Mouse (Mus musculus) brown adipose tissue, adult 24 weeks (tissue): Measurements from ENCODE around the gene Lypd6. TPM values are rescaled to one million over a fixed set of nuclear protein-coding genes. Genes with fewer than 3 reads are reported as not detected.

Source experiments
- H3K27ac ChIP-seq: fragments of 200-500 bp; replicated peaks from 2 replicates; pipeline ENCODE4 v1.5.1; 2012; ENCODE audit warnings: low read depth, mild to moderate bottlenecking, low read length
- H3K4me1 ChIP-seq: fragments of 200-500 bp; 2 replicates; pipeline ENCODE4 v1.6.1; 2012; ENCODE audit warnings: low read length, mixed read lengths; ENCODE audit not compliant: control insufficient read depth, insufficient read depth, insufficient read length
- H3K4me3 ChIP-seq: fragments of 200-500 bp; 2 replicates; pipeline ENCODE4 v1.5.1; 2012; ENCODE audit warnings: low read depth, mild to moderate bottlenecking, low read length, moderate library complexity; ENCODE audit not compliant: insufficient read depth
- polyA plus RNA-seq: library from polyadenylated mRNA; stranded (reverse); fragments of >200 nt; gene quantifications from 2 replicates; pipeline ENCODE4 v1.2.4, GENCODE M21; 2012; ENCODE audit not compliant: missing spikeins, insufficient read depth, insufficient read length

Gene Lypd6
- polyA plus RNA-seq, result not detected in 2 replicates

DNA sequence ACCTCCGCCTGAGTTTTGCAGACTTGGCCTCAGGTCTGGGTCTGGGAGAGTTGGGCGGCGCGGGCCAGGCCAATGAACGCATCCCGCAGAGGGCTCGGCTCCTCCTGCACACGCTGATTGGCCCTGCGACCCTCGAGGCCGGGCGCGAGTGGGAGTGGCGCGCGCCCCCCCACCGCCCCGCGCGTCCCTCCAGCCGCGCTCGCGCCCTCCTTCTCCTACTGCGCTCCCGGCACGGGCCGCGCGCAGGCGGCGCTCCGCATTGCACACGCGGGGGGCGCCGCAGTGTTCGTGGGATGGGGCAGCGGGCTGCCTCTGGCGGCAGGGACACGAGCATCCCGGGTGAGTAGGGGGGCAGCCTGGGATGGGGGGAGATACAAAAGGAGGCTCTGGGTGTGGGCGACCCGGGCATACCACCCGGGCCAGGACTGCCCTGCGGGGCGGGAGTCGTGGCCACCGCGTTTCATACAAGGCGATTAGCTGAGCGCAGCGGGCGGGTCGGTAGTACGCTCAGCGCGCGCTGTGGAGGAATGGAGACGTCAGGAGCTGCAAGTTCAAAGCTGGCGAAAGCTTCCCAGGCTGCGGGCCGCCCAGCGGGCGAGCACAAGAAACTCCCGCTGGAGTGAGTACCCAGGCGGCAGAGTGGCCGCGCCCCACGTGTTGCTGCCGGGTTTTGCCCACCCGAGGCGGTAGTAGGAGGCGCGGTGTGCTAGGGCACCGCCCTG lies at the start of gene Lypd6:
TSS of gene Lypd6 (plus strand) at position 184 of the 722 bp plus-strand sequence.
- Histone ChIP-seq H3K4me3 (peak within 1 kb of the TSS; percentile 51), H3K4me1 (0 out of 2 replicates have a peak, but pooled peaks cover 3% of the 10 kb centered on the region), H3K27ac (no peak within 1 kb of the TSS)

DNA sequence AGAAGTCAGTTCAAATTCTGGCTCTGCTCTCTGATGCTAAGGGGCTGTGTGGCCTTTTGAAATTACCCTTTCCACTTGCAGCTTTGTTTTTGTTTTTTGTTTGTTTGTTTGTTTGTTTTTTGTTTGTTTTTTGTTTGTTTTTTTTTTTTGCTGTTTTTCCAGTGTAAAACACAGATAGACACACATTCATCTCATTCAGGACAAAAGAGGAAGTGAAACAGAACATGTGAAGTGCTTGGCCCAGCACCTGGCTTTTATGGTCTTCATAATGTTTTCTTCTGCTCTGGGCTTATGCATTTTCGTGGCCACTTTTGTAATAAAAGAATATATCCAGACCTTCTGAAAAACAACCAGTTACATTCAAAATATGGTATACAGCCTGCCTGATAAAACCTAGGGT lies 46.8 kb upstream of the Lypd6 start:
- H3K27ac ChIP-seq, result no peak overlapping the region
- H3K4me1 ChIP-seq, result no peaks in the 10 kb centered on the region
- H3K4me3 ChIP-seq, result no peak overlapping the region

DNA sequence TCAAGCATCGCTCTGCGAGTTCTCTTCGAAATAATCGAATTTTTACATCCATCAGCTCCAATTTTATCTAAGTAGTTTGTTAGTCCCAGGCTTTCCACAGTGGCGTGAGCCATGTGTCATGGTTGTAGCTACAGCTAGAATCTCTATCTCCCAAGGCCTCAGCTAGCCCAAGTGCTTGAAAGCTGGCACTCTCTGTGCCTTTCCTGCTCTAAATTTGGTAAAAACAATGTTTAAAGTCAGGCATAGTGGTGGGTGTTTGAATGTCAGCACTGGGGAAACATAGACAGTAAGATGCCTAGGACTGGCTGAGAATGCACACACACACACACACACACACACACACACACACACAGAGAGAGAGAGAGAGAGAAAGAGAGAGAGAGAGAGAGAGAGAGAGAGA lies 40.7 kb upstream of the Lypd6 start:
- no peak overlapping the region for H3K27ac ChIP-seq
- no peaks in the 10 kb centered on the region for H3K4me1 ChIP-seq
- no peak overlapping the region for H3K4me3 ChIP-seq

DNA sequence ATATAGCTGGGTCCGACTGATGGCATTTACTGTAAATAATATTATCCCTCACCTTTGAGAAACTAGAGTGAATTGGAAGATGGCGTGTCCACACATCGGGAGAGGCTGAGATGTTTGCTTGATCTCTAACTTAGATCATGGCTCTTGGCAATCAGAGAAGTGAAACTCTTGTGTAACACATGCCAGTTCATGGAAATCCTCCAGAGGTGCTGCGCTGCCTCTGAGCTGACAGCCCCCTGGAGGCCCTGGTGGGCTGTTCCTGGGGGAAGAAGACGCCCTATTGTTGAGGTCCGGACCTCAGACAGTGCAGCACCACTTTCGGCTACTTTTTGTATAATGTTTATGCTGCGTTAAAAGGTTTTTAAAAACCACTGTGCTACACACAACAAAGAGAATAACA lies 37.3 kb upstream of the Lypd6 start:
- Histone ChIP-seq H3K4me3 (no peak overlapping the region), H3K4me1 (no peaks in the 10 kb centered on the region)

DNA sequence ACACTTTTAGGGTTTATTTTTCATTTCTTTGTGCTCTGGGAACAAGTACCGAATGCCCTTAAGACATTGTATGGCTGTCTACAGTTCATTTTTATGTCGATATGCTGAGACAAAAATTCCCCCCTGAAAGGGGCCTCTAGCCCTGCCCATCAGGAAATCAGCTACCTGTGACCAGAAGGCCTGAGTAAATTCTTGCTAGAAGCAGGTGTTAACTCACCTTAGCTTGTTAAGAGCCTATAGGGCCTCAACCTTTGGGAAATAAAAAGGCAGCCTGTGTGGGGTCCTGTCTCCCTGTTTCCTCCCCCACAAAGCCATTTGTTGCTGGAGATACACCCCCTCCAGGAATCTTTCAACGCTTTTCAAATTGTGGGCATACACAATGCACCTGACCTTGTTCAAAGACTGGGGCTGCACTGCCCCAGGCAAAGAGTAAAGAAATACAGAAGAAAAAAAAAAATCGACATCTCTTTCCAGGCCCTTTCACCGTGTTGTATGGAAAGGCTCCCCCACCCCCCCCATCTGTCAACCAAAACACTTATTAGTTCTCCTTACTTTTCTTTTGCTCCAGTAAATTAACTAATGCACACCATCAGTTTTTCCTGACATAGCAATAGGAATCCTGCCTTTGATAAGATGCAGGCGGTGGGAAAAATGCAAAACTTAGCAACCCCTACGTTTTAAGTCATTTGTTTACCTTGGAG lies 21.9 kb upstream of the Lypd6 start:
- Histone ChIP-seq H3K27ac (no peak overlapping the region), H3K4me1 (no peaks in the 10 kb centered on the region), H3K4me3 (no peak overlapping the region)

More for the DNA sequence above, 37.3 kb upstream of the Lypd6 start:
- no peak overlapping the region for H3K27ac ChIP-seq

DNA sequence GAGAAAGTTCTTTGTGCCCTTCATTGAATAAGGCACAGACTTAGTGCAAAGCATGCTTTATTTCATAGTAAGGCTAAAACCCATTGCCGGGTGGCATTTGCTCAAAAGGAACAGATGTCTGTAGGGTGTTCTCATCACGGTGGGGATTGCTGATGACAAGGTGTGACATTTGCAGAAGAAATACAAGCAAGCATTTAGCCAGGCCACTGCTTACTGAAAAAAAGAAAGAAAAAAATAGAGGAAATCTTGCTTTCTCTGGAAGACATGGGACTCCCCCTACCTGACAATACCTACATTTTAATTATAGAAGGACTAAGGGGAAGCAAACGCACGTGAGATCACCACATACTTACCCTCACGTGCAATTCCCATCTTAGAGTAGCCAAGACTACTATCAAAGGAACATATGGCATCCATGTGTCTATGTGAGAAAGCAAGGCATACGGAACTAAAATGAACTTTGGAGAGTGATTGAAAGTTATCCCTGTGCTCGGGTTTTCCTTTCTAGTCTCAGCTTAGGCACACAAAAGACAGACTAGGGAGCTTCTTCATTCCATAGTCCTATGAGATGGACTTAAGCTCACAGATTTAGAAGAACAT lies 21.3 kb upstream of the Lypd6 start:
- Histone ChIP-seq H3K4me3 (no peak overlapping the region), H3K27ac (no peak overlapping the region), H3K4me1 (no peaks in the 10 kb centered on the region)

DNA sequence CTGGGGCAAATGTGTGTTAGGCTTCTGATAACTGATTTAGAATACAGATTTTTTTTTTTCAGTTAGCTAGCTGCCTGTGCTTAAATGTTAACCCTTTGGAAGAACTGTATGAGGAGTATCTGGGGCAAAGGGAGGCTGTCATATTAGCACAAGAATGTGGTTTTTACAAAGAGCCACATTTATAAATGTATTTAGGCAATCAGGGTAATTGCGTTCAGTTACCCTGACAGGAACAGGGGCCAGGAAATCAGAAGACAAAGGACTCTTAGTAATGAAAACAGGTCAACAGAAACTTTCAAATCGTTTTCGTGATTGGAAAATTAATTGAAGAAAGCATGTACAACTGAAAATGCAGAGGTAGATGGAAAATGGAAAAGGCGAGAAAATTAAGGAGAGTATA lies 20.4 kb upstream of the Lypd6 start:
- no peaks in the 10 kb centered on the region for H3K4me1 ChIP-seq
- H3K27ac ChIP-seq, result no peak overlapping the region
- no peak overlapping the region for H3K4me3 ChIP-seq

DNA sequence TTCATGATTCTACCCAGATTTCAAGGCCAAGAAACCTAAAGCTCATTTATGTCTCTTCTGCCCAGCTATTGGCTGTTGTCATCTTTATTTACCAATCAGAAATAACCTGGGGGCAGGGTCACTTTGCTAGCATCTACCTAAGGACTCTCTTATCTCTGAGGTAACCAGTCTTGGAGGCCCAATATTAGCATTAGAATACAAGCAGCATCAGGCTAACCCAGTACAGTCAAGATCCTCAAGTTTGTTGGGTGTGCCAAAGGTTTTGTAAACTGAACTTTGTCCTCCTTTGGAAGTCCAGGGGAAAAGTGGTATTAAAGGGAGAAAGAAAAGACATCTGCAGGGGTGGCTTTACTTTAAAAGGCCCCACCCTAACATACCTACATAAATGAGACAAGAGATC lies 17.8 kb upstream of the Lypd6 start:
- Histone ChIP-seq H3K4me3 (no peak overlapping the region), H3K27ac (no peak overlapping the region), H3K4me1 (no peaks in the 10 kb centered on the region)

DNA sequence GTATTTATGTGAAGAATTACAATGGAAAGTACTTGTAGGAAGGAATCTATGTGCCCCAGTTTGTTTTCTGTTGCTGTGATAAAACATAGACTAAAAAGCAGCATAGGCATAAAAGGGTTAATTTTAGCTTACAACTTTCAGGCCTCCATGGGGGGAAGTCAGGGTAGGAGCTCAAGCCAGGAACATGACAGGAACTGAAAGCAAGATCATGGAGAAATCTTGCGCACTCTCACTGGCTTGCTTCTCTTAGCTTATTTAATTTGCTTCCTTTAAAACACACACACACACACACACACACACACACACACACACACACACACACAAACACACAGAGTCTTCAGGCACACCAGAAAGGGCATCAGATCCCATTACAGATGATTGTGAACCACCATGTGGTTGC lies 12.3 kb upstream of the Lypd6 start:
- Histone ChIP-seq H3K4me3 (no peak overlapping the region), H3K4me1 (no peaks in the 10 kb centered on the region), H3K27ac (no peak overlapping the region)

DNA sequence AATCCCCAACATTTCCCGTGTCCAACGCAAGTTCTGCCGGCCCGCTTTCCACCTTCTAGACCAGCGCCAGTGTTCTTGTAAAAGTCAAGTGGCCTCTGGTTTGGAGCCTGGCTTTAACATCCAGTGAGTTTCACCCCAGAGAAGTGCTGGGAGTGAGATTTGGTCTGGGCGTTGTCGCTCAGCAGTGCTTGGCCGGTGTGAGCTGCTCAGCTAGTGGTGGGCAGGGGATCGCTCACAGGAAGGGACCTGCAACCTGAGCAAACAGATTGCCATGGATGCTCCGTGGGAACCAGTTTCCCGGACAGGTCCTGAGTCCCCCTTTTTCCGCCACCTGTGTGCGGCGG lies 355 bp upstream of the Lypd6 start:
- 0 out of 2 replicates have a peak, but pooled peaks cover 3% of the 10 kb centered on the region for H3K4me1 ChIP-seq
- H3K27ac ChIP-seq, result no peak overlapping the region
- H3K4me3 ChIP-seq, result peak overlapping the region; percentile 51

DNA sequence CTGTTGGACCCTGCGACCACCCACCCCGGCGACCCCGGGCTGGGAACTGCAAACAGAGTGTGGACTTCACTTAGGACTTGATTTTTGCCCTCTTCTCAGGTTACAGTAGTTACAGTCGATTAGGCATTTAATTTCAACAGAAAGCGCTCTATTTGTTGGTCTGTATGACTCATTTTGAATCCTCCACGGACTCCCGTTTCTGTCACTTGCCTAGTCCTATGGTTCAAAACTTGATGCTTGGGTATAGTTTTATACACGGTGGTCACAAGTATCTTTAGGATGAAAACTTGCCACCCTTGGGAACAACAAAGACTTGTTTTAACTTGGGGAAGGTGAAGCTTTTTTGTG lies 713 bp downstream of the Lypd6 start:
- Histone ChIP-seq H3K4me3 (peak overlapping the region; percentile 51), H3K27ac (no peak overlapping the region), H3K4me1 (0 out of 2 replicates have a peak, but pooled peaks cover 3% of the 10 kb centered on the region)

DNA sequence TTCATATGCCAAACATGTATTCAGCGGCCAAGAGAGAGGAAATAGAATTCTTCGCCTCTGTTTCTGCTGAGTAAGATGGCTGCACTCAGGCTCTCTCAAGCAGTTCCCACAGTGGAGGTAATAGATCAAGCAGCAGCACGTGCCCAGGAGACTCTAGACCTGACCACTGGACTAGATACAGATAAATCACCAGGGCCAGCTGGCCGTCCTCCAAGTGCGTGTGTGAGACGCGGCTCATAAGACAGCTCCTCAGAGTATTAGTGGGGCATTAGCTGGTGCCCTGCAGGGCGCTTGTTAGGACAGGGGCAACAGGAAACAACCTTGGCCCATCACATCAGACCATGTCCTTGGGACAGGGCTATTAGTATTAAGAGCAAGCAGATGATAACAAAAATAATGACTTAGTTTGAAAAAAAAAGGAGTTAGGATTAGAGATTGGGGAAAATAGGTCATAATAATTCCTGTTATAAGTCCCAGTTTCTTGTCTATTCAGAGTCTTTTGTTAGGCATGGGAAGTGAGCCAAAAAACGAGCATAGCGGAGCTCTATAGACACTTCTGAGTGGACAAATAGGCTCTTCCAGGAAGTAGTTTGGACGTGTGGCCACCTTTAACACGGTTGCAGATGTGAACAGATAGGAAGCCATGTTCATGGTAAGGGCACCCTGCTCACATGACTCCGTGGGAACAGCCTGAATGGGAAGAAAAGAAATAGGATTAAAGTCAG lies 3.5 kb downstream of the Lypd6 start:
- Histone ChIP-seq H3K4me1 (0 out of 2 replicates have a peak, but pooled peaks cover 3% of the 10 kb centered on the region), H3K27ac (no peak overlapping the region), H3K4me3 (no peak overlapping the region)

DNA sequence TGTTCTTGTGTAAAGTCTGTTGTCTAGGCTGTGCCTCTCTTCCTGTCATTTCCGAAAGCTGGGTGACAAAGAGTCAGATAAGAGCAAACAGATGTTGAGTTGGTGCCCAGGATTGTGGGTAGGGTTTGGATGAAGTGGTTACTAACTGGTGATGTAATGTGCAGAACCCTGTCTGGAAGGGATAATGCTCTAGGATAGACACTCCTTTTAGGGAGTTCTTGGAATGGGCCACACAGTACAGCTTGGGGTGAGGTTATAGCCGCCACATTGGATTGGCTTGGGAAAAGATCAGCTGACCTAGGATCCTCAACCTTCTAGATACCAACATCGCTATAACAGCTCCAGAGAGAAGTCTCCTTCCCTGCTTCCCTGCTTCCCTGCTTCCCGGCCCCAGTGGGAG lies 5.9 kb downstream of the Lypd6 start:
- Histone ChIP-seq H3K4me1 (no peaks in the 10 kb centered on the region), H3K27ac (no peak overlapping the region), H3K4me3 (no peak overlapping the region)

DNA sequence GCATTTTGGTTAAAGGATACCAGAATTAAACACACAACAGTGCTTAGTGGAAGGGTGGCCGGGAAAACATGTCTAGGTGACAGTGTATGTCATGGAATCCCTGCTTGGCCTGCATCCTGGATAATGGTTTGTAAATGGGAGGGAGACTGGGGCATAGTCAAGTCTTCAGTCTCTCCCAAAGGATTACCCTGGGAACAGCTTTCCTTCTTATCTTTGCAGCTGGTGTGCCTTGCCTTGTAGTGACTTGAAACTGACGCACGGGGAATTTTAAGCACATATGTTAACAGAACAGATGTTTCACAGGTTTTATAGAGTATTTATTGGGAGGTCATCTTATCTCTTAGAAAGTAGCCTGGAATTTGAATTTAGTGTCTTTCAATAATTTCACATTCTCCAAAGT lies 18.5 kb downstream of the Lypd6 start:
- Histone ChIP-seq H3K4me3 (no peak overlapping the region), H3K4me1 (no peaks in the 10 kb centered on the region), H3K27ac (no peak overlapping the region)

DNA sequence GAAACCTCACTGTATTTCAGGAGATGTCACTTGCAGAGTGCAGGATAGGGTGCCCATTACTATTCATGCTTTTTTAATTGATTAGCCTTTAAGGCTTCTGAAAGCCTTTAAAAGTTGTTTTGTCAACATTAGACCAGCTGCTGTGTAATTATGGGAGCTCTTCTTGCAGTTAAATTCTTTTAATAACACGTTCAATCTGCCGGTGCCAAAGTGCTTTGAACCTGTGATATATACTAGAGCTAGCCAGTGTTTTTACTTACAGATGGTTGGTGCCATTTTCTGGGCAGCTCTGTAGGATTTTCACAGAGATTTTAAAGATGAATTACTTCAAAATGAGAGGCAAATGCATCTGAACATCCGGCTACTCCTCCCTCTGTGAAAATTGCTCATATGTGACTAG lies 21.5 kb downstream of the Lypd6 start:
- Histone ChIP-seq H3K27ac (no peak overlapping the region), H3K4me3 (no peak overlapping the region), H3K4me1 (no peaks in the 10 kb centered on the region)
